Mouse (Mus musculus): ENCODE measurements around the gene Fsd1. TPM values are rescaled to one million over a fixed set of nuclear protein-coding genes. Genes with fewer than 3 reads are reported as not detected.

Gene Fsd1
- polyA plus RNA-seq, 1 experiment from 2014 or later, result 3.5 TPM

- H3K4me1 ChIP-seq (ENCODE audit: control insufficient read depth, insufficient read depth, low read length), result peaks cover 46% of the 10 kb centered on the region
Measured at GRCm38 (mm10) chr17:56026303-56026702, 40.0 kb downstream of the Fsd1 start.

GRCm38 (mm10) chr17:56026881-56027280 is 40.6 kb downstream of the Fsd1 start:
- Histone ChIP-seq H3K27ac (ENCODE audit: low read length) (peak overlapping the region; percentile 30), H3K4me1 (ENCODE audit: control insufficient read depth, insufficient read depth, low read length) (peaks cover 46% of the 10 kb centered on the region)
- ATAC-seq (replicated peaks; ENCODE audit: extremely low read depth, insufficient read depth, low FRiP score), result no peak

More at GRCm38 (mm10) chr17:56026303-56026702, 40.0 kb downstream of the Fsd1 start:
- Histone ChIP-seq H3K4me3 (ENCODE audit: low read length) (no peak overlapping the region), H3K27me3 (ENCODE audit: control insufficient read depth, insufficient read depth, low read length) (no peaks in the 10 kb centered on the region), H3K4me2 (ENCODE audit: low read depth, low read length) (no peak overlapping the region), H3K36me3 (ENCODE audit: control insufficient read depth, insufficient read depth) (no peaks in the 10 kb centered on the region), H3K9me3 (replicated peaks; ENCODE audit: control insufficient read depth, low read length) (no peaks in the 10 kb centered on the region), H3K27ac (ENCODE audit: low read length) (peak overlapping the region; percentile 35), H3K9ac (ENCODE audit: low read length) (no peak overlapping the region)
- ATAC-seq (replicated peaks; ENCODE audit: extremely low read depth, insufficient read depth, low FRiP score), result 0 out of 2 replicates have a peak, but pooled peaks have one; percentile 3
- WGBS, result 38% methylated on average over 1 of the region's 1 CpGs

DNA sequence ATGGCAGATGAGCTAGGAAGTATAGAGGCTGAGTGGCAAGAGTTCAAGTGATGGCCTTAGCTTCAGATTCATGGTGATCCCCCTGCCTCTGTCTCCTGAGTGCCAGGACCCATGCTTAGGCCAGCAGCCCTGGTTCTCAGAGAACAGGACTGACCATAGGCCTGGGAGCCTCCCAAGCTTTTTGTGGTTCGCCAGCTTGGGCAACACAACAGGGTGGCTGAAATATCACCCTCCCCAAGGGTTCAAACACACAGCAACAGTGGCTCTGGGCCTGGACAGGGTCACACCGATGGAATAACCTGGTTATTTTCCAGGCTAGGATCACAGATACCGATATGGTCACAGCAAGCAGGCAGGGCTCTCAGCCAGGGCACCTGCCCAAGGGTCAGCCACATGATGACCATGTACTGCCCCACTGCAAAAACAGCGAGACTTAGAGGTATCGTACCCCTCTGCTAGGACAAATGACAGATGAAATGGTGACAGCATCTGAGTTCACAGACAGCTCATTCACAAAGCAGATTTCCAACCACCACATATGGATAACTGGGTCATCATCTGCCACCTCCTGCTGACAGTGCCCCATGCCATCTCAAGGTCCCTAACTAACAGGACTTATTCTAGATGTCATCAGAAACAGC is 41.6 kb downstream of the Fsd1 start:
- H3K9me3 ChIP-seq (replicated peaks; ENCODE audit: control insufficient read depth, low read length), result no peaks in the 10 kb centered on the region
- no peaks in the 10 kb centered on the region for H3K36me3 ChIP-seq (ENCODE audit: control insufficient read depth, insufficient read depth)
- H3K4me2 ChIP-seq (ENCODE audit: low read depth, low read length), result no peak overlapping the region
- no peak for ATAC-seq (replicated peaks; ENCODE audit: extremely low read depth, insufficient read depth, low FRiP score)
- no peak overlapping the region for H3K9ac ChIP-seq (ENCODE audit: low read length)
- peaks cover 50% of the 10 kb centered on the region for H3K4me1 ChIP-seq (ENCODE audit: control insufficient read depth, insufficient read depth, low read length)
- no peak overlapping the region for H3K4me3 ChIP-seq (ENCODE audit: low read length)
- H3K27ac ChIP-seq (ENCODE audit: low read length), result no peak overlapping the region
- no peaks in the 10 kb centered on the region for H3K27me3 ChIP-seq (ENCODE audit: control insufficient read depth, insufficient read depth, low read length)
- 87% methylated on average over 5 of the region's 5 CpGs for WGBS

More at GRCm38 (mm10) chr17:56026881-56027280, 40.6 kb downstream of the Fsd1 start:
- Histone ChIP-seq H3K4me2 (ENCODE audit: low read depth, low read length) (no peak overlapping the region), H3K9ac (ENCODE audit: low read length) (0 out of 2 replicates have a peak overlapping the region, but pooled peaks have one; percentile 5), H3K4me3 (ENCODE audit: low read length) (no peak overlapping the region), H3K9me3 (replicated peaks; ENCODE audit: control insufficient read depth, low read length) (no peaks in the 10 kb centered on the region), H3K27me3 (ENCODE audit: control insufficient read depth, insufficient read depth, low read length) (no peaks in the 10 kb centered on the region), H3K36me3 (ENCODE audit: control insufficient read depth, insufficient read depth) (no peaks in the 10 kb centered on the region)
- 65% methylated on average over 1 of the region's 1 CpGs for WGBS

DNA sequence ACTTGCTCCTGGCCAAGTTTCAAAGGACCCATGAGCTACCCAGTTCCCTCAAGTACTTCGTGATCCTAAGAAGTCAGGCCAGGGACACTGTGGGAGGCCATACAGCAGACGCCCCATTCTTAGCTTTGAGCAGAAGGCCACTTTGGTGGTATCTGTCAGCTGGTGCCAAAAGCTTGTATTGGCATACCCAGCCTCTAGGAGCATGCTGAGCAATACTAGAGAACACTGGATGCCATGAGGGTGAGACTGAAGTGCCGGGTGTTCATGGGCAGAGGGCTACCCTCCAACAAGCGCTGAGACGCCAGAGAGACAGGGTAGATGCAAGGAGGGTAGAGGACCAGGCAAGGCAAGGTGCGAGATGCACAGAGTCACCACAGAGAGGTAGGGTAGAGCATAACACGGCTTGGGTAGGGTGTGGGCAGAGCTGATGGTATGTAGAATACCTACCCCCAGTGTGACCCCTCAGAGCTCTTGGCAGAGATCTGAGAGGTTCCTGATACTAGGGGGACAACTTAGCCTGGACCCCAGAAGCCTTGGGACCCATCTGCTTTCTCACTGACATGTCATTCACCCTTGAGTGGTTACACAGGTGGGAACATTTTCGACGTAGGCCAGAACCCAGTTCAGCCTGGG is 44.0 kb downstream of the Fsd1 start:
- no peaks in the 10 kb centered on the region; the same call in 1 of the 2 replicates for H3K36me3 ChIP-seq (ENCODE audit: control insufficient read depth, insufficient read depth)
- H3K4me1 ChIP-seq (ENCODE audit: control insufficient read depth, insufficient read depth, low read length), result peaks cover 47% of the 10 kb centered on the region
- no peak overlapping the region for H3K4me2 ChIP-seq (ENCODE audit: low read depth, low read length)
- H3K9ac ChIP-seq (ENCODE audit: low read length), result 0 out of 2 replicates have a peak overlapping the region, but pooled peaks have one; percentile 11
- H3K27ac ChIP-seq (ENCODE audit: low read length), result peak overlapping the region; percentile 38; the same call in 1 of the 2 replicates
- no peak for ATAC-seq (replicated peaks; ENCODE audit: extremely low read depth, insufficient read depth, low FRiP score)
- no peaks in the 10 kb centered on the region for H3K9me3 ChIP-seq (replicated peaks; ENCODE audit: control insufficient read depth, low read length)
- WGBS, result 85% methylated on average over 9 of the region's 9 CpGs
- no peaks in the 10 kb centered on the region for H3K27me3 ChIP-seq (ENCODE audit: control insufficient read depth, insufficient read depth, low read length)
- no peak overlapping the region for H3K4me3 ChIP-seq (ENCODE audit: low read length)

GRCm38 (mm10) chr17:56030919-56031318 is 44.6 kb downstream of the Fsd1 start:
- Histone ChIP-seq H3K9ac (ENCODE audit: low read length) (0 out of 2 replicates have a peak overlapping the region, but pooled peaks have one; percentile 11), H3K4me1 (ENCODE audit: control insufficient read depth, insufficient read depth, low read length) (peaks cover 49% of the 10 kb centered on the region), H3K27ac (ENCODE audit: low read length) (peak overlapping the region; percentile 38; the same call in 1 of the 2 replicates)

DNA sequence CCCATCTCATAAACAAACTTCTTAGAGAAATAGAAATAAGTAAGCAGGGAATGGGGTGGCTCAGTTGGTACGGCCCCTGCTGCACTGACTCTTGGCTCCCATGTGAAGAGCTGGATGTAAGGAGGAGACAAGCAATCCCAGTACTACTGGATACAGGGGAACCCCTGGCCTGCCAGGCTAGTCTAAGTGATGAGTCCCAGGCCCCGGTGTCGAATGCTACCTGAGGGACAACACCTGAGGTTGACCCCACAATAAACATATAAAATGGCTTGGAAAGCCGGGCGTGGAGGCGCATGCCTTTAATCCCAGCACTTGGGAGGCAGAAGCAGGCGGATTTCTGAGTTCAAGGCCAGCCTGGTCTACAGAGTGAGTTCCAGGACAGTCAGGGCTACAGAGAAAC is 45.1 kb downstream of the Fsd1 start:
- Histone ChIP-seq H3K27me3 (ENCODE audit: control insufficient read depth, insufficient read depth, low read length) (no peaks in the 10 kb centered on the region), H3K4me1 (ENCODE audit: control insufficient read depth, insufficient read depth, low read length) (peaks cover 43% of the 10 kb centered on the region), H3K4me2 (ENCODE audit: low read depth, low read length) (no peak overlapping the region), H3K9ac (ENCODE audit: low read length) (0 out of 2 replicates have a peak overlapping the region, but pooled peaks have one; percentile 11), H3K36me3 (ENCODE audit: control insufficient read depth, insufficient read depth) (no peaks in the 10 kb centered on the region; the same call in 1 of the 2 replicates), H3K4me3 (ENCODE audit: low read length) (no peak overlapping the region), H3K9me3 (replicated peaks; ENCODE audit: control insufficient read depth, low read length) (no peaks in the 10 kb centered on the region), H3K27ac (ENCODE audit: low read length) (peak overlapping the region; percentile 38; the same call in 1 of the 2 replicates)
- WGBS, result 90% methylated on average over 7 of the region's 7 CpGs
- no peak for ATAC-seq (replicated peaks; ENCODE audit: extremely low read depth, insufficient read depth, low FRiP score)

More at GRCm38 (mm10) chr17:56030919-56031318, 44.6 kb downstream of the Fsd1 start:
- 32% methylated on average over 5 of the region's 5 CpGs for WGBS
- H3K4me3 ChIP-seq (ENCODE audit: low read length), result no peak overlapping the region
- no peaks in the 10 kb centered on the region for H3K9me3 ChIP-seq (replicated peaks; ENCODE audit: control insufficient read depth, low read length)
- no peaks in the 10 kb centered on the region for H3K27me3 ChIP-seq (ENCODE audit: control insufficient read depth, insufficient read depth, low read length)
- no peak for ATAC-seq (replicated peaks; ENCODE audit: extremely low read depth, insufficient read depth, low FRiP score)
- H3K36me3 ChIP-seq (ENCODE audit: control insufficient read depth, insufficient read depth), result no peaks in the 10 kb centered on the region; the same call in 1 of the 2 replicates
- no peak overlapping the region for H3K4me2 ChIP-seq (ENCODE audit: low read depth, low read length)

GRCm38 (mm10) chr17:56032127-56032733 is 45.9 kb downstream of the Fsd1 start:
- Histone ChIP-seq H3K27ac (ENCODE audit: low read length) (no peak overlapping the region), H3K9me3 (replicated peaks; ENCODE audit: control insufficient read depth, low read length) (no peaks in the 10 kb centered on the region), H3K4me1 (ENCODE audit: control insufficient read depth, insufficient read depth, low read length) (peaks cover 35% of the 10 kb centered on the region), H3K27me3 (ENCODE audit: control insufficient read depth, insufficient read depth, low read length) (no peaks in the 10 kb centered on the region), H3K36me3 (ENCODE audit: control insufficient read depth, insufficient read depth) (no peaks in the 10 kb centered on the region; the same call in 1 of the 2 replicates), H3K4me3 (ENCODE audit: low read length) (no peak overlapping the region), H3K9ac (ENCODE audit: low read length) (peak overlapping the region; percentile 10; the same call in 1 of the 2 replicates), H3K4me2 (ENCODE audit: low read depth, low read length) (no peak overlapping the region)
- no peak for ATAC-seq (replicated peaks; ENCODE audit: extremely low read depth, insufficient read depth, low FRiP score)
- WGBS, result 74% methylated on average over 6 of the region's 6 CpGs

- H3K4me3 ChIP-seq (ENCODE audit: low read length), result no peak overlapping the region
- no peaks in the 10 kb centered on the region; the same call in 1 of the 2 replicates for H3K36me3 ChIP-seq (ENCODE audit: control insufficient read depth, insufficient read depth)
- H3K4me1 ChIP-seq (ENCODE audit: control insufficient read depth, insufficient read depth, low read length), result peaks cover 35% of the 10 kb centered on the region
- no peak overlapping the region for H3K4me2 ChIP-seq (ENCODE audit: low read depth, low read length)
- H3K27me3 ChIP-seq (ENCODE audit: control insufficient read depth, insufficient read depth, low read length), result no peaks in the 10 kb centered on the region
- 61% methylated on average over 7 of the region's 7 CpGs for WGBS
- H3K9me3 ChIP-seq (replicated peaks; ENCODE audit: control insufficient read depth, low read length), result no peaks in the 10 kb centered on the region
- H3K9ac ChIP-seq (ENCODE audit: low read length), result 0 out of 2 replicates have a peak overlapping the region, but pooled peaks have one; percentile 5
- ATAC-seq (replicated peaks; ENCODE audit: extremely low read depth, insufficient read depth, low FRiP score), result no peak
- H3K27ac ChIP-seq (ENCODE audit: low read length), result no peak overlapping the region
Measured at GRCm38 (mm10) chr17:56032831-56033230, 46.5 kb downstream of the Fsd1 start.
